Mouse (Mus musculus) central nervous system, embryonic 11.5 days (tissue): Measurements from ENCODE around the gene Myo19. TPM values are rescaled to one million over a fixed set of nuclear protein-coding genes. Genes with fewer than 3 reads are reported as not detected.

ENCODE experiments used
- polyA plus RNA-seq: library from polyadenylated mRNA; depleted of rRNA; stranded (reverse); fragments of >200 nt; gene quantifications from 2 replicates; pipeline ENCODE4 v1.2.3, GENCODE M21; 2012; rRNA removed

Gene Myo19
- polyA plus RNA-seq: 18.9 and 22.5 TPM in 2 replicates

DNA sequence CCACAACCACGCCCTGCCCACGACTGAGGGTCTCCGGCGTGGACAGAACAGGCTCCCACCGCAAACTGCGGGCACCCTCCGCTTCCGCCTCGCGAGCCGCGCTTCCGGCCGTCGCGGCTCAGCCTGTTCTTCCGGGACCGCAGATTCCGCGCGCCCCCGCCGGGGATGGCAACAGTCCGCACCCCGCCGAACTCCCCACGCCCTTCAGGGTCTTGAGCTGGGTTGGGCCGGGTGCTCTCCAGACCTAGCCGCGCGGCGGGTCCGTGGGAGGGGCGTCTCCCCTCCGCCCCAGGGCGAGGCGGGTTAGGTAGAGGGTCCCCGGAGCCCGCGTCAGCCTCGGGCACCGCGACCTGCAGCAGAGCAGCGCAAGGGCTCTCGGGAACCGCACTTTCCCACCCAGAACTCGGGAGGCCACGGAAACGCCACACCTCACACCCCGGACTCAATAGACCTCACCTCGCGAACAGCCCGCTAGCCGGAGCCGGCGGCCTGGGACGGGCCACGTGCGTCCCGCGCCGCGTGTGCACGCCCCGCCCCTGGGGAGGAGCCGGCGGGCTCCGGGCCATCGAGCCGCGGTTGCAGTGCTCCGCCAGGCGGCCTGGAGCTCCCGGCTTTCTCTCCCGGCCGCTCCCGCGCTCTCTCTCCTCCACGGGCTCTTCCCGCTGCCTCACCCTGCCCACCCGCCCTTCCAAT lies at the start of gene Myo19, which contains the start of gene Pigw:
Gene Myo19, plus strand, starts transcription at position 377 of the 693 bp plus-strand sequence.
Gene Pigw, minus strand, starts transcription at position 514 of the 693 bp plus-strand sequence.

DNA sequence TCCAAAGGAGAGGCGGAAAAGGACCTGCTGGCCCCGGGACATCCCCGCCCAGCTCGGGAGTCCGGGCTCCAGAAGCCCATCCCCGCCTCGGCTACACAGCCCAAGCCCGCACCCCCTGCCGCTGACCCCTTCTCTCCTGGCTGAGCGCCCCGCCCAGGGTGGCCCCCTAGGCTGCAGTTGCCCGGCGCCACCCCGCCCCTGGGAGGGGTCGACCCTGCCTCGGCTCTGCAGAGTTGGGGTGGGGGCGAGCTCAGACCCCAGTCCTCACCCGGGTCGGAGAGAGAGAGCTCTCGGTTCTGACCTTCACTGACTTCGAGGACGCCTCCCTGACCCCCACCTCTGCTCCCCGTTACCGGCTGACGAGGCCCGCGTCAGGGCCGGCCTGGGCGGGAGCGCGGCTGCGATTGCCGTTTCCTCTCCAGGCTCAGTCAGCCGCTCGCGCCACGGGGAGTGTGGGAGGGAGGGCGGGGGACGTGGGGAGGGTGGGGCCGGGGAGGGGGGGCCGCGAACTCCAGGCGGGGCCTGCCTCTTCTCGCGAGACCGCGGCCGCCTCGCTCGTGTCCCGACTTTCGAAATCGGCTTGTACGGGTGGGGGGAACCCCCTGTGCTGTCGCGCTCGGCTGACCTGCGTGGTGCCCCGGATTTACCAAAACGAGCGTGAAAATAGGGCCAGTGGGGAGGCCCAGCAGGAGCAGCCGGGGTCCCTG lies 9.5 kb upstream of the Myo19 start, which contains the start of gene Ggnbp2:
Gene Ggnbp2, minus strand, starts transcription at position 481 of the 707 bp plus-strand sequence.

GRCm38 (mm10) chr11:84916053-84916702 lies 36.2 kb downstream of the Myo19 start, which contains the start of gene Znhit3:
Gene Znhit3 (minus strand): TSS chr11:84916366.

DNA sequence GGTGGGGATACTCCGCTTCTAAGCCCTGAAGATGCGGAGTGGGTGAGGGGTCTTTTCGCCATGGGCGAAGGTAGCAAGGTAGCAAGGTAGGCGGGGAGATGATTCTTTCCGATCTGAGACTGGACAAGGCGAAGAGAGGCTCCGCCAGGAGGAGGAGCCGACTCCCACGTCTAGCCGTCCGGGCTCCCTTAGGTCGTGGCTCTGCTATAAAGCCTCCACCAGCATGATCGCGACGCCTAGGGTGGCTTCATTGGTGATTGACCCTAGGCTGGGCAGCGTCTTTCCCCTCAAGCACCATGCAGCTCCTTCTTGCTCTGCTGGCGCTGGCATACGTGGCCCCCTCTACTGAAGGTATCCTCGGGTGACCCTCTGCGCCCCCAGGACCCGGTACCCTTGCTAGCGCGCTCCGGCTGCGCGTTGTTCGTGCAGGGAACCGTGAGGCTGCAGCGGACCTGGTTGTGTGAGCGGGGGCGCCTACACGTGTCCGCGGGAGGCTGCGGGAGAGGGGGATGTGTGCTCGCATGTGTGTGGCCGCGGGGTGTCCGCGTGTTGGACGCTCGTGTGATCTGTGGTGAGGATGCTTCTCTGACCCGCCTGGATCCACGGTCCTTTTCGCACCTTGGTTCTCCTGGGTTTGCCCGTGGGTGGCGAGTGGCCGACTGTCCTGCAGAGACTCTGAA lies 77.8 kb downstream of the Myo19 start, which contains the start of gene Car4:
Gene Car4, plus strand, starts transcription at position 196 of the 680 bp plus-strand sequence.

Other genes starting within 250 kb of the Myo19 start
- gene Mrm1, start 60.6 kb upstream of the Myo19 start, polyA plus RNA-seq: 9.7 and 14.4 TPM in 2 replicates
- gene Dhrs11, start 51.2 kb upstream of the Myo19 start, polyA plus RNA-seq: 19.9 and 22.0 TPM in 2 replicates
- gene Ggnbp2, start 9.3 kb upstream of the Myo19 start, polyA plus RNA-seq: 130 and 161 TPM in 2 replicates
- 4.6 and 7.6 TPM in 2 replicates for gene Pigw, start 137 bp downstream of the Myo19 start, polyA plus RNA-seq
- gene Znhit3, start 36.2 kb downstream of the Myo19 start, polyA plus RNA-seq: 31.7 and 48.5 TPM in 2 replicates
- gene Car4, start 77.6 kb downstream of the Myo19 start, polyA plus RNA-seq: 1.8 and 2.1 TPM in 2 replicates